Mouse (Mus musculus) gastrocnemius, postnatal 10 days (tissue): ENCODE results near the gene Max. TPM values are rescaled to one million over a fixed set of nuclear protein-coding genes. Genes with fewer than 3 reads are reported as not detected.

Source experiments
- total RNA-seq, 2 experiments: library from RNA; stranded (reverse); gene quantifications; 2 replicates each; pipeline ENCODE4 v1.2.3; 2021

Gene Max
- total RNA-seq, 2 experiments from 2014 or later, result 41.8 to 43.1 TPM

Other genes with a start within 250 kb of the Max start
- 10 to 100 TPM; 48.1 to 55.1 TPM for gene Churc1, start 196.7 kb downstream of the Max start, total RNA-seq
- gene Fntb, start 196.6 kb downstream of the Max start, total RNA-seq, result 10 to 100 TPM; 17.0 to 18.1 TPM
- not detected for gene Gpx2, start 166.6 kb downstream of the Max start, total RNA-seq
- 10 to 100 TPM in 1 of 2 experiments, 1 to 10 TPM in 1; 7.7 to 10.7 TPM for gene Rab15, start 139.3 kb downstream of the Max start, total RNA-seq